Mouse (Mus musculus) thymus, adult 2 months (tissue): ENCODE results near the gene Smad3.

Experiments used
- CTCF ChIP-seq: fragments of 200-500 bp; IDR thresholded peaks from 2 replicates; pipeline ENCODE4 v1.5.1; 2012; ENCODE audit warnings: mild to moderate bottlenecking, control low read depth, low read length, moderate library complexity, borderline replicate concordance; ENCODE audit not compliant: control insufficient read depth, poor library complexity, insufficient read depth; ENCODE audit errors: extremely low read depth
- POLR2A ChIP-seq: fragments of 200-500 bp; IDR thresholded peaks from 2 replicates; pipeline ENCODE4 v1.6.1; 2012; ENCODE audit warnings: mild to moderate bottlenecking, low read length, control low read depth, moderate library complexity; ENCODE audit not compliant: control insufficient read depth, poor library complexity, insufficient read depth; ENCODE audit errors: extremely low read depth

- TF ChIP-seq POLR2A = no peak
- TF ChIP-seq CTCF = no peak
Measured at GRCm38 (mm10) chr9:63662759-63663158, 95.0 kb downstream of the Smad3 start.
